Mouse (Mus musculus): Measurements from ENCODE around the gene Ogfod3. TPM values are rescaled to one million over a fixed set of nuclear protein-coding genes. Genes with fewer than 3 reads are reported as not detected.

The Ogfod3 gene
- polyA plus RNA-seq, 1 experiment, result 5.9 TPM

GRCm38 (mm10) chr11:121200781-121201180 lies 3.7 kb downstream of the Ogfod3 start:
- Histone ChIP-seq H3K27me3 (ENCODE audit: control insufficient read depth, insufficient read depth, low read length) (no peaks in the 10 kb centered on the region), H3K4me3 (ENCODE audit: extremely low read depth, insufficient read depth, insufficient read length) (no peak overlapping the region), H3K27ac (ENCODE audit: insufficient read depth, low read length) (no peak overlapping the region), H3K36me3 (ENCODE audit: control insufficient read depth, insufficient read depth, low read length) (no peaks in the 10 kb centered on the region), H3K4me1 (ENCODE audit: control insufficient read depth, insufficient read depth, insufficient read length) (peaks cover 8% of the 10 kb centered on the region; the same call in 1 of the 2 replicates)
- TF ChIP-seq CTCF (IDR thresholded peaks at IDR 0.05; ENCODE audit: extremely low read depth, insufficient read depth, insufficient read length, insufficient replicate concordance) (no peak), POLR2A (IDR thresholded peaks at IDR 0.05; ENCODE audit: low read depth, low read length) (no peak)
- 85% methylated on average over 6 of the region's 6 CpGs for WGBS
- DNase-seq (ENCODE audit: low read depth in 1 of 2, low spot score in 2 of 2), result no peak

DNA sequence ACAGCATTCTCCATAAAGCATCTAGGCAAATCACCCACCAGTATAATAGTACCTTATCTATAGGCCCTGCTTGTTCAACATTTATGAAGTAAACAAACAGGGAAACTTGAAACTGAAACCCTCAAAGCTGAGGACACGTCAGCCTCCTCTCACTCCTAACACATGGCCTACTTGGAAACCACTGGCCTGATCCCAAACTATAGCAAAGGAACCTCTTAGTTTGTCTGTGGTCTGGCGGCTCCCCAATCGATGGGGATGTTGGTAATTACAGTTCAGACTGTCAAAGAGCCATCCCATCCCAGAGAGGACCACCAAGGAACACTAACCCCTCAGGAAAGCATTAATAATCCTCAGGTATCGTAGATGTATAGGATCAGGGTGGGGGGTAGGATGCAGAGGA lies 4.7 kb downstream of the Ogfod3 start:
- no peaks in the 10 kb centered on the region for H3K36me3 ChIP-seq (ENCODE audit: control insufficient read depth, insufficient read depth, low read length)
- WGBS, result 86% methylated on average over 4 of the region's 4 CpGs
- no peaks in the 10 kb centered on the region for H3K27me3 ChIP-seq (ENCODE audit: control insufficient read depth, insufficient read depth, low read length)
- no peak overlapping the region for H3K27ac ChIP-seq (ENCODE audit: insufficient read depth, low read length)
- H3K4me3 ChIP-seq (ENCODE audit: extremely low read depth, insufficient read depth, insufficient read length), result no peak overlapping the region
- TF ChIP-seq POLR2A (IDR thresholded peaks at IDR 0.05; ENCODE audit: low read depth, low read length), result no peak
- no peak for TF ChIP-seq CTCF (IDR thresholded peaks at IDR 0.05; ENCODE audit: extremely low read depth, insufficient read depth, insufficient read length, insufficient replicate concordance)
- peaks cover 6% of the 10 kb centered on the region; the same call in 1 of the 2 replicates for H3K4me1 ChIP-seq (ENCODE audit: control insufficient read depth, insufficient read depth, insufficient read length)
- DNase-seq (ENCODE audit: low read depth in 1 of 2, low spot score in 2 of 2), result no peak

DNA sequence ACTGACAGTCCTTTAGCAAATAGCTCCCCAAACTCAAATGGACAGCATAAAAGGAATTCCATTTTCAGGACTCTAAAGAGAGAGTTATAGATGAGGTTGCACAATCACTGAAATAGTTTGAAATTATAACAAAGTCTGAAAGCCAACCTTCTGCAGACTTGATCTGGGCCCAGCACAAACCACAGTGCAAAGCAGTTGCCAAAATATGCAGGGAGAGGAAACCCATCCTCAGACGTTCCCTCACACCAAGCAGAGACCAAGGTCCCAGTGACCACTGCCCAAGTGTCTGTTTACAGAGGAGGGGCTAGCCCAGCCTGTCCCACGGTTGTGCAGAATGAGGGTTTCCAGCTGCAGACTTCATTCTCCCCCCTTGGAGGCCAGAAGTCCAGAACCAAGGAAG lies 5.9 kb downstream of the Ogfod3 start:
- H3K4me3 ChIP-seq (ENCODE audit: extremely low read depth, insufficient read depth, insufficient read length), result no peak overlapping the region
- H3K27me3 ChIP-seq (ENCODE audit: control insufficient read depth, insufficient read depth, low read length), result no peaks in the 10 kb centered on the region
- TF ChIP-seq CTCF (IDR thresholded peaks at IDR 0.05; ENCODE audit: extremely low read depth, insufficient read depth, insufficient read length, insufficient replicate concordance), result no peak
- TF ChIP-seq POLR2A (IDR thresholded peaks at IDR 0.05; ENCODE audit: low read depth, low read length), result no peak

GRCm38 (mm10) chr11:121193415-121193814 lies 11.1 kb downstream of the Ogfod3 start:
- whole genome bisulfite sequencing, result 90% methylated on average over 3 of the region's 3 CpGs
- DNase-seq (ENCODE audit: low read depth in 1 of 2, low spot score in 2 of 2), result no peak
- no peaks in the 10 kb centered on the region for H3K4me1 ChIP-seq (ENCODE audit: control insufficient read depth, insufficient read depth, insufficient read length)
- no peaks in the 10 kb centered on the region for H3K27me3 ChIP-seq (ENCODE audit: control insufficient read depth, insufficient read depth, low read length)
- no peaks in the 10 kb centered on the region for H3K36me3 ChIP-seq (ENCODE audit: control insufficient read depth, insufficient read depth, low read length)
- no peak overlapping the region for H3K4me3 ChIP-seq (ENCODE audit: extremely low read depth, insufficient read depth, insufficient read length)
- no peak overlapping the region for H3K27ac ChIP-seq (ENCODE audit: insufficient read depth, low read length)
- TF ChIP-seq POLR2A (IDR thresholded peaks at IDR 0.05; ENCODE audit: low read depth, low read length) (no peak), CTCF (IDR thresholded peaks at IDR 0.05; ENCODE audit: extremely low read depth, insufficient read depth, insufficient read length, insufficient replicate concordance) (no peak)

More for the DNA sequence above, 5.9 kb downstream of the Ogfod3 start:
- Histone ChIP-seq H3K27ac (ENCODE audit: insufficient read depth, low read length) (no peak overlapping the region), H3K36me3 (ENCODE audit: control insufficient read depth, insufficient read depth, low read length) (no peaks in the 10 kb centered on the region), H3K4me1 (ENCODE audit: control insufficient read depth, insufficient read depth, insufficient read length) (peaks cover 1% of the 10 kb centered on the region; the same call in 1 of the 2 replicates)
- no peak for DNase-seq (ENCODE audit: low read depth in 1 of 2, low spot score in 2 of 2)
- WGBS, result 78% methylated on average over 2 of the region's 2 CpGs

DNA sequence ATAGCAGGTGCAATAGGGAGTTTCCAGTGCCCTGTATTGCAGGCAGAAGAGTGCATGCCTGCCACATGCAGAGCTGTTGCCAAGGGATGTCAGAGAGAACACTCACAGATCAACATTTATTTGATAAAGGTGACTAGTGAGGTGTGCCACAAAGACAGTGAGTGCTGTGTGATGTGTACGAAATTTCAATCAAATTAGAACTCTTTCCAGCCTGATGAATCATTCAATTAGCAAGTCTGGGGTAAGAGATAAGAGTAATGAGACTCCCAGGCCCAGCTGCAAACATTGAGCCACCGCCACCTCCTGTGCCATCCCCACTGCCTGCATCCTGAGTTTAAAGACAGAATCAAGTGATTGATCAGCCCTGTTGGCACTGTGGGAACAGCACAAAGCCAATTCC lies 11.8 kb downstream of the Ogfod3 start:
- H3K27me3 ChIP-seq (ENCODE audit: control insufficient read depth, insufficient read depth, low read length), result no peaks in the 10 kb centered on the region
- no peak overlapping the region for H3K27ac ChIP-seq (ENCODE audit: insufficient read depth, low read length)
- no peaks in the 10 kb centered on the region for H3K4me1 ChIP-seq (ENCODE audit: control insufficient read depth, insufficient read depth, insufficient read length)
- H3K36me3 ChIP-seq (ENCODE audit: control insufficient read depth, insufficient read depth, low read length), result no peaks in the 10 kb centered on the region
- no peak overlapping the region for H3K4me3 ChIP-seq (ENCODE audit: extremely low read depth, insufficient read depth, insufficient read length)
- TF ChIP-seq POLR2A (IDR thresholded peaks at IDR 0.05; ENCODE audit: low read depth, low read length) (no peak), CTCF (IDR thresholded peaks at IDR 0.05; ENCODE audit: extremely low read depth, insufficient read depth, insufficient read length, insufficient replicate concordance) (no peak)
- 87% methylated on average over 2 of the region's 2 CpGs for WGBS
- DNase-seq (ENCODE audit: low read depth in 1 of 2, low spot score in 2 of 2), result no peak

GRCm38 (mm10) chr11:121189681-121190080 lies 14.8 kb downstream of the Ogfod3 start:
- WGBS, result 92% methylated on average over 3 of the region's 3 CpGs

More at GRCm38 (mm10) chr11:121189681-121190080, 14.8 kb downstream of the Ogfod3 start:
- TF ChIP-seq POLR2A (IDR thresholded peaks at IDR 0.05; ENCODE audit: low read depth, low read length) (no peak), CTCF (IDR thresholded peaks at IDR 0.05; ENCODE audit: extremely low read depth, insufficient read depth, insufficient read length, insufficient replicate concordance) (no peak)
- no peaks in the 10 kb centered on the region; the same call in 1 of the 2 replicates for H3K36me3 ChIP-seq (ENCODE audit: control insufficient read depth, insufficient read depth, low read length)
- H3K4me1 ChIP-seq (ENCODE audit: control insufficient read depth, insufficient read depth, insufficient read length), result no peaks in the 10 kb centered on the region
- no peak overlapping the region for H3K27ac ChIP-seq (ENCODE audit: insufficient read depth, low read length)
- H3K4me3 ChIP-seq (ENCODE audit: extremely low read depth, insufficient read depth, insufficient read length), result no peak overlapping the region
- no peaks in the 10 kb centered on the region for H3K27me3 ChIP-seq (ENCODE audit: control insufficient read depth, insufficient read depth, low read length)
- DNase-seq (ENCODE audit: low read depth in 1 of 2, low spot score in 2 of 2), result no peak
